Mouse (Mus musculus) liver, adult 2 months (tissue): ENCODE results near the gene Pcsk6. TPM values are rescaled to one million over a fixed set of nuclear protein-coding genes. Genes with fewer than 3 reads are reported as not detected.

Experiments
- DNase-seq: peaks from one replicate; pipeline ENCODE4 v3.0.0-alpha.2; 2011; ENCODE audit warnings: low read depth, low spot score; ENCODE audit errors: extremely low read depth
- H3K27ac ChIP-seq: fragments of 200-500 bp; replicated peaks from 2 replicates; pipeline ENCODE4 v1.5.1; 2012; ENCODE audit warnings: low read depth, mild to moderate bottlenecking, control low read depth, inconsistent platforms, low read length; ENCODE audit not compliant: insufficient read depth
- H3K27me3 ChIP-seq: fragments of 200-500 bp; 2 replicates; pipeline ENCODE4 v1.6.1; 2012; ENCODE audit warnings: mild to moderate bottlenecking, moderate library complexity, low read length, inconsistent platforms; ENCODE audit not compliant: control insufficient read depth, insufficient read depth
- H3K36me3 ChIP-seq: fragments of 200-500 bp; 2 replicates; pipeline ENCODE4 v1.6.1; 2012; ENCODE audit warnings: low read length, inconsistent platforms; ENCODE audit not compliant: control insufficient read depth, insufficient read depth
- H3K4me1 ChIP-seq: fragments of 200-500 bp; 2 replicates; pipeline ENCODE4 v1.6.1; 2011; ENCODE audit warnings: low read length; ENCODE audit not compliant: control insufficient read depth, insufficient read depth
- H3K4me3 ChIP-seq: fragments of 200-500 bp; 2 replicates; pipeline ENCODE4 v1.5.1; 2011; ENCODE audit warnings: low read depth, mild to moderate bottlenecking, control low read depth, low read length, moderate library complexity; ENCODE audit not compliant: insufficient read depth
- H3K79me2 ChIP-seq: fragments of 200-500 bp; 2 replicates; pipeline ENCODE4 v1.6.1; 2012; ENCODE audit warnings: inconsistent platforms, mild to moderate bottlenecking, low read length, moderate library complexity; ENCODE audit not compliant: control insufficient read depth, insufficient read depth
- H3K9ac ChIP-seq: fragments of 200-500 bp; 2 replicates; pipeline ENCODE4 v1.6.1; 2012; ENCODE audit warnings: low read depth, mild to moderate bottlenecking, control low read depth, inconsistent platforms, low read length
- CTCF ChIP-seq: fragments of 200-500 bp; IDR thresholded peaks from 2 replicates; pipeline ENCODE4 v1.5.1; 2011; ENCODE audit warnings: low read depth, low read length, control low read depth
- POLR2A ChIP-seq: fragments of 200-500 bp; IDR thresholded peaks from 2 replicates; pipeline ENCODE4 v1.6.1; 2011; ENCODE audit warnings: low read length, control low read depth; ENCODE audit not compliant: insufficient read depth; ENCODE audit errors: extremely low read depth
- WGBS: fragments of 180-500 bp; shearing (Covaris S2); methylation state at CpG from one replicate; pipeline ENCODE4 v1.1.7; 2018; 5-methylcytosine and 5-hydroxymethylcytosine counted together
- polyA plus RNA-seq: library from polyadenylated mRNA; depleted of rRNA; stranded (reverse); fragments of >200 nt; gene quantifications from 2 replicates; pipeline ENCODE4 v1.2.3, GENCODE M21; 2012
- total RNA-seq: library from RNA; depleted of rRNA; stranded (reverse); fragments of >200 nt; gene quantifications from 2 replicates; pipeline ENCODE4 v1.2.3, GENCODE M21; 2014

Gene Pcsk6
- total and polyA plus RNA-seq, 2 experiments = 43.2 to 50.2 TPM

GRCm38 (mm10) chr7:65935211-65935610, 73.7 kb downstream of the Pcsk6 start:
- Histone ChIP-seq H3K27ac (no peak overlapping the region), H3K36me3 (peaks cover 15% of the 10 kb centered on the region), H3K4me1 (no peaks in the 10 kb centered on the region), H3K27me3 (no peaks in the 10 kb centered on the region), H3K79me2 (no peaks in the 10 kb centered on the region), H3K4me3 (no peak overlapping the region), H3K9ac (no peak overlapping the region)
- TF ChIP-seq POLR2A = no peak
- TF ChIP-seq CTCF = no peak
- 3% methylated on average over 1 of the region's 1 CpGs for WGBS
- no peak for DNase-seq

GRCm38 (mm10) chr7:65940988-65941387, 79.5 kb downstream of the Pcsk6 start:
- Histone ChIP-seq H3K4me3 (no peak overlapping the region), H3K4me1 (no peaks in the 10 kb centered on the region), H3K36me3 (peaks cover 17% of the 10 kb centered on the region; the same call in 1 of the 2 replicates), H3K9ac (no peak overlapping the region), H3K27ac (no peak overlapping the region), H3K79me2 (no peaks in the 10 kb centered on the region), H3K27me3 (no peaks in the 10 kb centered on the region)
- DNase-seq = no peak
- TF ChIP-seq CTCF = no peak
- TF ChIP-seq POLR2A = no peak
- WGBS = 75% methylated on average over 7 of the region's 7 CpGs

- Histone ChIP-seq H3K9ac (no peak overlapping the region), H3K36me3 (peaks cover 15% of the 10 kb centered on the region; the same call in 1 of the 2 replicates), H3K27ac (no peak overlapping the region), H3K27me3 (no peaks in the 10 kb centered on the region), H3K4me3 (no peak overlapping the region), H3K79me2 (no peaks in the 10 kb centered on the region), H3K4me1 (no peaks in the 10 kb centered on the region)
- no peak for DNase-seq
- 82% methylated on average over 8 of the region's 8 CpGs for WGBS
- no peak for TF ChIP-seq POLR2A
- TF ChIP-seq CTCF = no peak
Observed at GRCm38 (mm10) chr7:65945342-65945993, 83.9 kb downstream of the Pcsk6 start.

GRCm38 (mm10) chr7:65946397-65946796, 84.9 kb downstream of the Pcsk6 start:
- Histone ChIP-seq H3K9ac (no peak overlapping the region), H3K4me3 (no peak overlapping the region), H3K4me1 (no peaks in the 10 kb centered on the region), H3K36me3 (peaks cover 15% of the 10 kb centered on the region; the same call in 1 of the 2 replicates), H3K79me2 (no peaks in the 10 kb centered on the region), H3K27me3 (no peaks in the 10 kb centered on the region), H3K27ac (no peak overlapping the region)
- no peak for DNase-seq
- 96% methylated on average over 7 of the region's 7 CpGs for WGBS
- TF ChIP-seq POLR2A = no peak
- no peak for TF ChIP-seq CTCF

- H3K27me3 ChIP-seq = no peaks in the 10 kb centered on the region
- 97% methylated on average over 11 of the region's 11 CpGs for WGBS
- H3K27ac ChIP-seq = no peak overlapping the region
- no peak overlapping the region for H3K9ac ChIP-seq
- DNase-seq = no peak
- H3K4me1 ChIP-seq = no peaks in the 10 kb centered on the region
- H3K4me3 ChIP-seq = no peak overlapping the region
- H3K79me2 ChIP-seq = no peaks in the 10 kb centered on the region
- peaks cover 9% of the 10 kb centered on the region; the same call in 1 of the 2 replicates for H3K36me3 ChIP-seq
- TF ChIP-seq CTCF (no peak), POLR2A (no peak)
Observed at GRCm38 (mm10) chr7:65948891-65949290, 87.4 kb downstream of the Pcsk6 start.

- WGBS = 69% methylated on average over 4 of the region's 4 CpGs
- peaks cover 10% of the 10 kb centered on the region; the same call in 1 of the 2 replicates for H3K4me1 ChIP-seq
- H3K27ac ChIP-seq = no peak overlapping the region
- TF ChIP-seq POLR2A (no peak), CTCF (no peak)
- no peaks in the 10 kb centered on the region for H3K79me2 ChIP-seq
- no peak for DNase-seq
- H3K4me3 ChIP-seq = no peak overlapping the region
- no peaks in the 10 kb centered on the region for H3K27me3 ChIP-seq
- no peak overlapping the region for H3K9ac ChIP-seq
- peaks cover 14% of the 10 kb centered on the region; the same call in 1 of the 2 replicates for H3K36me3 ChIP-seq
Observed at GRCm38 (mm10) chr7:65954583-65954982, 93.0 kb downstream of the Pcsk6 start.
